Mouse (Mus musculus) limb, embryonic 11.5 days (tissue): ENCODE measurements around the gene B230217C12Rik. TPM values are rescaled to one million over a fixed set of nuclear protein-coding genes. Genes with fewer than 3 reads are reported as not detected.

Experiments
- ATAC-seq: fragments of 200-750 bp; cut with Nextera tagmentation; 2 replicates; pipeline ENCODE4 v1.8.0; 2017; ENCODE audit warnings: low read depth; ENCODE audit not compliant: insufficient number of reproducible peaks, low FRiP score, low TSS enrichment
- DNase-seq: peaks from one replicate; pipeline ENCODE4 v3.0.0-alpha.2; 2015; ENCODE audit warnings: low spot score
- H3K27ac ChIP-seq: fragments of 300-500 bp; sonication (generic); replicated peaks from 2 replicates; pipeline ENCODE4 v1.5.1; 2014; ENCODE audit warnings: low read depth, mild to moderate bottlenecking, low read length
- H3K27me3 ChIP-seq: fragments of 300-500 bp; sonication (generic); 2 replicates; pipeline ENCODE4 v1.6.1; 2014; ENCODE audit warnings: mild to moderate bottlenecking, low read length, mixed read lengths; ENCODE audit not compliant: control insufficient read depth, insufficient read depth
- H3K36me3 ChIP-seq: fragments of 300-500 bp; sonication (generic); 2 replicates; pipeline ENCODE4 v1.6.1; 2014; ENCODE audit warnings: mild to moderate bottlenecking, low read length, moderate library complexity, mixed read lengths; ENCODE audit not compliant: control insufficient read depth, insufficient read depth
- H3K4me1 ChIP-seq: fragments of 300-500 bp; sonication (generic); 2 replicates; pipeline ENCODE4 v1.6.1; 2014; ENCODE audit warnings: low read length, mixed read lengths; ENCODE audit not compliant: control insufficient read depth, insufficient read depth
- H3K4me2 ChIP-seq: fragments of 300-500 bp; sonication (generic); 2 replicates; pipeline ENCODE4 v1.6.1; 2014; ENCODE audit warnings: low read depth, mild to moderate bottlenecking, moderate library complexity; ENCODE audit not compliant: severe bottlenecking
- H3K4me3 ChIP-seq: fragments of 300-500 bp; sonication (generic); 2 replicates; pipeline ENCODE4 v1.5.1; 2014; ENCODE audit warnings: low read depth, low read length
- H3K9ac ChIP-seq: fragments of 300-500 bp; sonication (generic); 2 replicates; pipeline ENCODE4 v1.6.1; 2014; ENCODE audit warnings: mild to moderate bottlenecking, low read length
- H3K9me3 ChIP-seq: fragments of 300-500 bp; sonication (generic); 2 replicates; pipeline ENCODE4 v1.6.1; 2016; ENCODE audit warnings: low read length; ENCODE audit not compliant: control insufficient read depth
- WGBS: fragments of 180-500 bp; shearing (Covaris S2); extraction: QIAGEN DNeasy Blood & Tissue Kit; methylation state at CpG from one replicate; pipeline ENCODE4 v1.1.7; 2014; 5-methylcytosine and 5-hydroxymethylcytosine counted together
- polyA plus RNA-seq: library from polyadenylated mRNA; unstranded; fragments of >200 nt; fragmentation: Nextera tagmentation; extraction: Ambion mirVana; gene quantifications from 2 replicates; pipeline ENCODE4 v1.2.1, GENCODE M21; 2014

B230217C12Rik gene
- polyA plus RNA-seq, 1 experiment from 2014 or later: 15.9 TPM

- Histone ChIP-seq H3K27me3 (no peaks in the 10 kb centered on the region), H3K9me3 (no peaks in the 10 kb centered on the region), H3K9ac (no peak overlapping the region), H3K4me3 (no peak overlapping the region), H3K27ac (no peak overlapping the region), H3K36me3 (no peaks in the 10 kb centered on the region), H3K4me1 (no peaks in the 10 kb centered on the region), H3K4me2 (no peak overlapping the region)
- no peak for ATAC-seq
- WGBS: 29% methylated on average over 2 of the region's 2 CpGs
- DNase-seq: peak; percentile 72
Observed at GRCm38 (mm10) chr11:97877341-97877740, 36.8 kb downstream of the B230217C12Rik start.

- no peaks in the 10 kb centered on the region for H3K4me1 ChIP-seq
- H3K4me2 ChIP-seq: no peak overlapping the region
- 89% methylated on average over 4 of the region's 4 CpGs for WGBS
- H3K9me3 ChIP-seq: no peaks in the 10 kb centered on the region
- no peak overlapping the region for H3K4me3 ChIP-seq
- ATAC-seq: no peak
- no peak for DNase-seq
- H3K9ac ChIP-seq: no peak overlapping the region
- H3K27me3 ChIP-seq: no peaks in the 10 kb centered on the region
- H3K27ac ChIP-seq: no peak overlapping the region
- H3K36me3 ChIP-seq: no peaks in the 10 kb centered on the region
Observed at GRCm38 (mm10) chr11:97880362-97880761, 39.8 kb downstream of the B230217C12Rik start.

GRCm38 (mm10) chr11:97883542-97883917 is 43.0 kb downstream of the B230217C12Rik start:
- peak; percentile 82 for DNase-seq
- Histone ChIP-seq H3K27ac (peak overlapping the region; percentile 77), H3K36me3 (no peaks in the 10 kb centered on the region), H3K4me1 (no peaks in the 10 kb centered on the region), H3K9ac (peak overlapping the region; percentile 49), H3K27me3 (no peaks in the 10 kb centered on the region), H3K4me2 (peak overlapping the region; percentile 35), H3K9me3 (no peaks in the 10 kb centered on the region), H3K4me3 (peak overlapping the region; percentile 40)
- WGBS: 6% methylated on average over 26 of the region's 26 CpGs
- peak; percentile 46; the same call in 1 of the 2 replicates for ATAC-seq

GRCm38 (mm10) chr11:97883918-97884600 is 43.5 kb downstream of the B230217C12Rik start, which contains the start of gene Fbxo47:
Gene Fbxo47, minus strand, starts transcription at chr11:97884154.
- Histone ChIP-seq H3K9me3 (no peaks in the 10 kb centered on the region), H3K4me2 (peak within 1 kb of the TSS; percentile 35)

GRCm38 (mm10) chr11:97884601-97885185 is 44.1 kb downstream of the B230217C12Rik start:
- Histone ChIP-seq H3K27me3 (no peaks in the 10 kb centered on the region), H3K9me3 (no peaks in the 10 kb centered on the region), H3K9ac (no peak overlapping the region; the same call in 1 of the 2 replicates), H3K27ac (peak overlapping the region; percentile 48), H3K4me1 (no peaks in the 10 kb centered on the region), H3K4me3 (peak overlapping the region; percentile 40), H3K4me2 (peak overlapping the region; percentile 35; the same call in 1 of the 2 replicates), H3K36me3 (no peaks in the 10 kb centered on the region)
- no peak for ATAC-seq
- DNase-seq: no peak
- 29% methylated on average over 7 of the region's 7 CpGs for WGBS

More at GRCm38 (mm10) chr11:97883918-97884600, 43.5 kb downstream of the B230217C12Rik start, which contains the start of gene Fbxo47:
- WGBS: under 1% methylated on average over 37 of the region's 37 CpGs
- DNase-seq (peak; percentile 96), ATAC-seq (peak; percentile 95)
- peak within 1 kb of the TSS; percentile 40 for H3K4me3 ChIP-seq
- no peaks in the 10 kb centered on the region for H3K36me3 ChIP-seq
- H3K4me1 ChIP-seq: no peaks in the 10 kb centered on the region
- peak within 1 kb of the TSS; percentile 49 for H3K9ac ChIP-seq
- peak within 1 kb of the TSS; percentile 77 for H3K27ac ChIP-seq
- no peaks in the 10 kb centered on the region for H3K27me3 ChIP-seq

GRCm38 (mm10) chr11:97885296-97885915 is 44.8 kb downstream of the B230217C12Rik start:
- H3K9me3 ChIP-seq: no peaks in the 10 kb centered on the region
- H3K4me2 ChIP-seq: no peak overlapping the region
- ATAC-seq: no peak
- 90% methylated on average over 2 of the region's 2 CpGs for WGBS
- no peak overlapping the region for H3K27ac ChIP-seq
- DNase-seq: no peak
- H3K4me3 ChIP-seq: no peak overlapping the region
- H3K36me3 ChIP-seq: no peaks in the 10 kb centered on the region
- H3K4me1 ChIP-seq: no peaks in the 10 kb centered on the region
- no peak overlapping the region for H3K9ac ChIP-seq
- no peaks in the 10 kb centered on the region for H3K27me3 ChIP-seq

- no peak overlapping the region for H3K4me2 ChIP-seq
- ATAC-seq (no peak), DNase-seq (no peak)
- no peak overlapping the region for H3K27ac ChIP-seq
- no peaks in the 10 kb centered on the region for H3K4me1 ChIP-seq
- H3K36me3 ChIP-seq: no peaks in the 10 kb centered on the region
- H3K27me3 ChIP-seq: no peaks in the 10 kb centered on the region
- H3K9ac ChIP-seq: no peak overlapping the region
- H3K9me3 ChIP-seq: no peaks in the 10 kb centered on the region
- H3K4me3 ChIP-seq: no peak overlapping the region
- 75% methylated on average over 5 of the region's 5 CpGs for WGBS
Observed at GRCm38 (mm10) chr11:97891821-97892220, 51.2 kb downstream of the B230217C12Rik start.
